Mouse (Mus musculus): Measurements from ENCODE around the gene Cox8b. TPM values are rescaled to one million over a fixed set of nuclear protein-coding genes. Genes with fewer than 3 reads are reported as not detected.
A peak's percentile ranks its signal among the peaks of the same experiment; 100 is the strongest.

Gene Cox8b
- polyA plus RNA-seq, 1 experiment from 2014 or later = 0.39 TPM

DNA sequence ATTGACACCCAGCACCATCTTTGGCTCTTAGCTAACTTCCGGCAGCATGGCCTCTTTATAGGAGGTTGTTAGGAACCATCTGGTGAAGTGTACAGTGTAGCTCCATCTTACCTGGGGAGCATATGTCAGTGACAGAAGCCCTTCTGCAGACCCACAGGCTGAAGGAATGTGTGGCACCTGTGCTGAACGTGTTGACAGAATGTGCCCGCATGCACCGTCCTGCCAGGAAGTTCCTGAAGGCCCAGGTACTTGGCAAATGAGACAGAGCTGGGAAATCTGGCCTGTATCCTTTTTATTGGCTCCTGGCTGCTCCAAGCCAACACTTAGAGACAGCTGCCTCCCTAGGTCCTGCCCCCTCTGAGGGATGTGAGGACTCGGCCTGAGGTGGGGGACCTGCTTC, 39.5 kb downstream of the Cox8b start:
- 89% methylated on average over 5 of the region's 5 CpGs for WGBS
- no peak for TF ChIP-seq CTCF (IDR thresholded peaks at IDR 0.05; ENCODE audit: low read depth)
- H3K4me1 ChIP-seq (replicated peaks; ENCODE audit: insufficient read depth, low read length) = peaks cover 10% of the 10 kb centered on the region; the same call in 1 of the 2 replicates
- no peak overlapping the region for H3K27ac ChIP-seq
- H3K4me2 ChIP-seq (ENCODE audit: low read length) = no peak overlapping the region
- H3K36me3 ChIP-seq (ENCODE audit: insufficient read depth, low read length) = peaks cover 42% of the 10 kb centered on the region
- H3K4me3 ChIP-seq (replicated peaks; ENCODE audit: low read depth, low read length) = no peak overlapping the region
- no peak overlapping the region for H3K9ac ChIP-seq (ENCODE audit: low read depth, low read length)
- no peak for DNase-seq (ENCODE audit: low spot score)
- no peaks in the 10 kb centered on the region for H3K27me3 ChIP-seq (ENCODE audit: insufficient read depth, low read length)
- no peak for ATAC-seq (replicated peaks; ENCODE audit: low FRiP score, low read depth)
- H3K9me3 ChIP-seq (replicated peaks; ENCODE audit: low read length) = no peaks in the 10 kb centered on the region

DNA sequence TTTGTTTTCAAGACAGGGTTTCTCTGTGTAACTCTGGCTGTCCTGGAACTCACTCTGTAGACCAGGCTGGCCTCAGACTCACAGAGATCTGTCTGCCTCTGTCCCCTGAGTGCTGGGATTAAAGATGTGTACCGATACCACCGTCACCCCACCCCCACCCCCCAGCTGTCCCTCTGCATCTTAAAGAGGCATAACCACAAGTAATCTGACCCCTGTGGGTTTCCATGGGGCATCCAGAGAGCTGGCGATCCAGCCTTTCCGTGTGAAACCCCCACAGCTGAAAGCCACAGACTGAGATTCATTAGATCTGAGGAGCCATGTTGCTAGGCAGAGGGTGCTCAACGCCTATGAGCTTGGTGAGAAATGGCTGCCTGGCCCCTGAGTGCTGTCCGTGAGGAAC, 40.2 kb downstream of the Cox8b start:
- Histone ChIP-seq H3K4me3 (replicated peaks; ENCODE audit: low read depth, low read length) (no peak overlapping the region), H3K9ac (ENCODE audit: low read depth, low read length) (no peak overlapping the region), H3K4me1 (replicated peaks; ENCODE audit: insufficient read depth, low read length) (peaks cover 17% of the 10 kb centered on the region; the same call in 1 of the 2 replicates), H3K27ac (no peak overlapping the region), H3K9me3 (replicated peaks; ENCODE audit: low read length) (no peaks in the 10 kb centered on the region), H3K36me3 (ENCODE audit: insufficient read depth, low read length) (peaks cover 42% of the 10 kb centered on the region), H3K27me3 (ENCODE audit: insufficient read depth, low read length) (no peaks in the 10 kb centered on the region), H3K4me2 (ENCODE audit: low read length) (no peak overlapping the region)
- no peak for DNase-seq (ENCODE audit: low spot score)
- no peak for ATAC-seq (replicated peaks; ENCODE audit: low FRiP score, low read depth)
- no peak for TF ChIP-seq CTCF (IDR thresholded peaks at IDR 0.05; ENCODE audit: low read depth)
- 76% methylated on average over 6 of the region's 6 CpGs for WGBS

DNA sequence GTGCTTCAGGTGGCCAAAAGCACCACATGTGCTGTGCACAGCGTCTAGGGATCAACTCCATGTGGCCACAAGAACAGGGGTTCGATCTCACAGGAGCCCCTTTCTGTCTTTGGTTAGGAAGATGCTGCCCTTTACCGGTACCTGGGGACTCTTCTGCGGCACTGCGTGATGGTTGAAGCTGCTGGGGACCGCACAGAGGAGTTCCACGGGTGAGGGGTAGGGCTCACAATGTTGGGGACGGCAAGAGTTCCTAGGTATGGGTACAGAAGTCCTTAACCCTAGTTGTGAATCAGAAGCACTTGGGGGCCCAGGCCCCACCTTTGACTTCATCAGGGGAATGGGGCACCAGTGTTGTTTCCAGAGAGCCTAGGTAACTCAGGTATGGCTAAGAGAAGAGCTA, 41.5 kb downstream of the Cox8b start:
- ATAC-seq (replicated peaks; ENCODE audit: low FRiP score, low read depth) = no peak
- H3K27me3 ChIP-seq (ENCODE audit: insufficient read depth, low read length) = no peaks in the 10 kb centered on the region
- H3K4me2 ChIP-seq (ENCODE audit: low read length) = peak overlapping the region; percentile 97
- DNase-seq (ENCODE audit: low spot score) = no peak
- no peaks in the 10 kb centered on the region for H3K9me3 ChIP-seq (replicated peaks; ENCODE audit: low read length)
- 95% methylated on average over 8 of the region's 8 CpGs for WGBS
- H3K4me3 ChIP-seq (replicated peaks; ENCODE audit: low read depth, low read length) = no peak overlapping the region
- H3K27ac ChIP-seq = no peak overlapping the region
- peaks cover 18% of the 10 kb centered on the region; the same call in 1 of the 2 replicates for H3K4me1 ChIP-seq (replicated peaks; ENCODE audit: insufficient read depth, low read length)
- peak overlapping the region; percentile 90 for H3K9ac ChIP-seq (ENCODE audit: low read depth, low read length)
- TF ChIP-seq CTCF (IDR thresholded peaks at IDR 0.05; ENCODE audit: low read depth) = no peak
- H3K36me3 ChIP-seq (ENCODE audit: insufficient read depth, low read length) = peaks cover 34% of the 10 kb centered on the region

DNA sequence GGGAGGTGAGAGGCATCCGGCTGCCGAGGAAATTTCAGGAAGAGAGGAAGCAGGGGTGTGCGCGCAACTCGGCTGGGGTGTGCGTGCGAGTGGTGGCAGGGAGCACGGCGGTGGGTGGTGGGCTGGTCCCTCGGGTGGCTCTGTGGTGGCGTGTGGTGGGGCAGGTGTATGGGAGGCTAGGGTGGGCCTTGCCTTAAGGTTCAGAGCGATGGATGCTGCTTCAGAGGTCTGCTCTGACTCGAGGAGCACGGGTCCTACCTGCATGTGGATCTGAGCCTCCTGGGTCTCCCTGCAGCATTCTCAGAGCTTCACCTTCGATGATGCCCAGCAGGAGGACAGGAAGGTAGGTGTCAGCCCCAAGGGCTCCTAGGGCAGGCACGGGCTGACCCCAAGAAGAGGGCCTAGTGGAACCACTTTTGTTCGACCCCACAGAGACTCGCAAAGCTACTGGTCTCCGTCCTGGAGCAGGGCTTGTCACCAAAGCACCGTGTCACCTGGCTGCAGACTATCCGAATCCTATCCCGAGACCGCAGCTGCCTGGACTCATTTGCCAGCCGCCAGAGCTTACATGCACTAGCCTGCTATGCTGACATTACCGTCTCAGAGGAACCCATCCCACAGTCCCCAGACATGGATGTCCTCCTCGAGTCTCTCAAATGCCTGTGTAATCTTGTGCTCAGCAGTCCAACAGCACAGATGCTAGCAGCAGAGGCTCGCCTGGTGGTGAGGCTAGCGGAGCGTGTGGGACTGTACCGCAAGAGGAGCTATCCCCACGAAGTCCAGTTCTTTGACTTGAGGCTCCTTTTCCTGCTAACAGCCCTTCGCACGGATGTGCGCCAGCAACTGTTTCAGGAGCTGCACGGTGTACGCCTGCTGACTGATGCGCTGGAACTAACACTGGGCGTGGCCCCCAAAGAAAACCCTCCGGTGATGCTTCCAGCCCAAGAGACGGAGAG, 42.4 kb downstream of the Cox8b start, which contains the start of gene Bet1l:
Bet1l (minus strand) TSS at position 28 of the 956 bp plus-strand sequence.
- Histone ChIP-seq H3K27ac (peak within 1 kb of the TSS; percentile 94), H3K9me3 (replicated peaks; ENCODE audit: low read length) (no peaks in the 10 kb centered on the region), H3K4me3 (replicated peaks; ENCODE audit: low read depth, low read length) (peak within 1 kb of the TSS; percentile 81), H3K27me3 (ENCODE audit: insufficient read depth, low read length) (no peaks in the 10 kb centered on the region), H3K4me1 (replicated peaks; ENCODE audit: insufficient read depth, low read length) (peaks cover 18% of the 10 kb centered on the region; the same call in 1 of the 2 replicates), H3K4me2 (ENCODE audit: low read length) (peak within 1 kb of the TSS; percentile 97), H3K9ac (ENCODE audit: low read depth, low read length) (peak within 1 kb of the TSS; percentile 90), H3K36me3 (ENCODE audit: insufficient read depth, low read length) (peaks cover 34% of the 10 kb centered on the region)
- WGBS = 30% methylated on average over 40 of the region's 40 CpGs
- no peak for TF ChIP-seq CTCF (IDR thresholded peaks at IDR 0.05; ENCODE audit: low read depth)
- ATAC-seq (replicated peaks; ENCODE audit: low FRiP score, low read depth) (peak; percentile 19), DNase-seq (ENCODE audit: low spot score) (peak; percentile 26)

DNA sequence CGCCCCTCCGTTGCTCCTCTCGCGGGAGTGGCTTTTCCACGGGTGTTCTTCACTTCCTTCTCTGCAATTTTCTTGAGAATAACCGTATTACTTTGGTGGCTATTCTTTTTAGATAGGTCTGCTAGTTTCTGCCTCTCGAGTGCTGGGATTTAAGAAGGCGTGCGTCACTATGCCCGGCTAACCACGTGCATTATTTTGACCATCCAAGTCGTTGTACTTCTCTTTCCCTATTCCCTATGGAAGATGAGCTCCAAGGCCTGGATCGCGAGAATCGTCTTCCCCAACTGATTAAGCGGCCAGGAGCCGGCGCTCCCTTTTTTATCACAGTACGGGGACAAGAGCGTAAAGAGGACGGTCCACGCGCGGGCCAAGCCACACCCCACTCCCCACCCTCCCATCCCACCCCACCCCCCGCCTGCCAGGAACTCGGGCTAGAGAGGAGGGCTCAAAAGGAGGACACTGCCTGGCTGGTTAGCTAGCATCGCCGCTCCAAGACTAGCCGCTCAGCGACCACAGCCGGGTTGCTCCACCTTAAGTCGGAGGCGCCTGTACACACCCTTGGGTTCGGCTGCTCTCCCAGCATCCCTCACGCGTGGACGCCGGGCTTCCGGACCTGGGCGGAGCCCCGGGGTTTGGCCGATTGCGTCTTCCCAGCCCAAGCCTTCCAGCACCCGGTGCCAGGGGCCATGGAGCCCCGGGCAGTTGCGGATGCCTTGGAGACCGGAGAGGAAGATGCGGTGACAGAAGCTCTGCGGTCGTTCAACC, 43.3 kb downstream of the Cox8b start, which contains the start of gene Ric8a:
Ric8a (plus strand) TSS at position 173 of the 765 bp plus-strand sequence.
- WGBS = under 1% methylated on average over 50 of the region's 50 CpGs
- Histone ChIP-seq H3K9me3 (replicated peaks; ENCODE audit: low read length) (no peaks in the 10 kb centered on the region), H3K4me1 (replicated peaks; ENCODE audit: insufficient read depth, low read length) (peaks cover 18% of the 10 kb centered on the region; the same call in 1 of the 2 replicates), H3K27ac (peak within 1 kb of the TSS; percentile 94), H3K4me3 (replicated peaks; ENCODE audit: low read depth, low read length) (peak within 1 kb of the TSS; percentile 81), H3K4me2 (ENCODE audit: low read length) (peak within 1 kb of the TSS; percentile 97), H3K9ac (ENCODE audit: low read depth, low read length) (peak within 1 kb of the TSS; percentile 90), H3K27me3 (ENCODE audit: insufficient read depth, low read length) (no peaks in the 10 kb centered on the region), H3K36me3 (ENCODE audit: insufficient read depth, low read length) (peaks cover 36% of the 10 kb centered on the region)
- TF ChIP-seq CTCF (IDR thresholded peaks at IDR 0.05; ENCODE audit: low read depth) = no peak
- ATAC-seq (replicated peaks; ENCODE audit: low FRiP score, low read depth) = peak; percentile 74
- peak; percentile 89 for DNase-seq (ENCODE audit: low spot score)
